Mouse (Mus musculus) brain, embryonic 14.5 days (tissue): ENCODE data around the gene Zfp536.
A peak's percentile ranks its signal among the peaks of the same experiment; 100 is the strongest.

ENCODE experiments used
- CTCF ChIP-seq: fragments of 200-500 bp; IDR thresholded peaks from 2 replicates; pipeline ENCODE4 v1.5.1; 2012; ENCODE audit warnings: inconsistent platforms, mild to moderate bottlenecking, moderate library complexity, borderline replicate concordance; ENCODE audit not compliant: insufficient read depth, insufficient read length; ENCODE audit errors: extremely low read depth
- POLR2A ChIP-seq: fragments of 200-500 bp; IDR thresholded peaks from 2 replicates; pipeline ENCODE4 v1.6.1; 2012; ENCODE audit warnings: mild to moderate bottlenecking, inconsistent platforms, borderline replicate concordance; ENCODE audit not compliant: poor library complexity, insufficient read depth, insufficient read length, severe bottlenecking; ENCODE audit errors: extremely low read depth

- TF ChIP-seq CTCF (peak; percentile 26; the same call in 1 of the 2 replicates), POLR2A (no peak)
Observed at GRCm38 (mm10) chr7:37471726-37472125, 301.7 kb downstream of the Zfp536 start.
